Mouse (Mus musculus) embryonic facial prominence, embryonic 14.5 days (tissue): Measurements from ENCODE around the gene Snx3. TPM values are rescaled to one million over a fixed set of nuclear protein-coding genes. Genes with fewer than 3 reads are reported as not detected.

Experiments
- ATAC-seq: fragments of 200-750 bp; cut with Nextera tagmentation; 2 replicates; pipeline ENCODE4 v1.8.0; 2017; ENCODE audit warnings: low read depth, moderate number of reproducible peaks, moderate TSS enrichment
- DNase-seq: peaks from one replicate; pipeline ENCODE4 v3.0.0-alpha.2; 2015; ENCODE audit warnings: low spot score
- H3K27ac ChIP-seq: fragments of 300-500 bp; sonication (generic); replicated peaks from 2 replicates; pipeline ENCODE4 v1.5.1; 2014; ENCODE audit warnings: low read depth, mild to moderate bottlenecking, low read length, moderate library complexity
- H3K27me3 ChIP-seq: fragments of 300-500 bp; sonication (generic); replicated peaks from 2 replicates; pipeline ENCODE4 v1.6.1; 2014; ENCODE audit warnings: low read length; ENCODE audit not compliant: control insufficient read depth, insufficient read depth
- H3K36me3 ChIP-seq: fragments of 300-500 bp; sonication (generic); 2 replicates; pipeline ENCODE4 v1.6.1; 2014; ENCODE audit warnings: low read length, mixed read lengths; ENCODE audit not compliant: control insufficient read depth, insufficient read depth
- H3K4me1 ChIP-seq: fragments of 300-500 bp; sonication (generic); 2 replicates; pipeline ENCODE4 v1.6.1; 2014; ENCODE audit warnings: antibody characterized with exemption, low read length; ENCODE audit not compliant: control insufficient read depth, insufficient read depth
- H3K4me2 ChIP-seq: fragments of 300-500 bp; sonication (generic); 2 replicates; pipeline ENCODE4 v1.6.1; 2014; ENCODE audit warnings: low read depth, mild to moderate bottlenecking, low read length, moderate library complexity, mixed read lengths
- H3K4me3 ChIP-seq: fragments of 300-500 bp; sonication (generic); 2 replicates; pipeline ENCODE4 v1.5.1; 2014; ENCODE audit warnings: low read depth, mild to moderate bottlenecking, low read length
- H3K9ac ChIP-seq: fragments of 300-500 bp; sonication (generic); 2 replicates; pipeline ENCODE4 v1.6.1; 2014; ENCODE audit warnings: low read depth, mild to moderate bottlenecking, low read length, moderate library complexity, mixed read lengths
- H3K9me3 ChIP-seq: fragments of 300-500 bp; sonication (generic); 2 replicates; pipeline ENCODE4 v1.6.1; 2016; ENCODE audit warnings: low read length; ENCODE audit not compliant: control insufficient read depth
- WGBS: fragments of 180-500 bp; shearing (Covaris S2); extraction: QIAGEN DNeasy Blood & Tissue Kit; methylation state at CpG from one replicate; pipeline ENCODE4 v1.1.7; 2014; 5-methylcytosine and 5-hydroxymethylcytosine counted together
- polyA plus RNA-seq: library from polyadenylated mRNA; unstranded; fragments of >200 nt; fragmentation: Nextera tagmentation; extraction: Ambion mirVana; gene quantifications from 2 replicates; pipeline ENCODE4 v1.2.1, GENCODE M21; 2014

Gene Snx3
- polyA plus RNA-seq, 1 experiment from 2014 or later: 326 TPM

- Histone ChIP-seq H3K4me2 (peak overlapping the region; percentile 31), H3K4me3 (peak overlapping the region; percentile 23), H3K36me3 (no peaks in the 10 kb centered on the region), H3K27me3 (peaks cover 99% of the 10 kb centered on the region), H3K9me3 (no peaks in the 10 kb centered on the region), H3K4me1 (peaks cover 5% of the 10 kb centered on the region; the same call in 1 of the 2 replicates), H3K9ac (peak overlapping the region; percentile 8; the same call in 1 of the 2 replicates), H3K27ac (no peak overlapping the region)
- ATAC-seq (peak; percentile 23; the same call in 1 of the 2 replicates), DNase-seq (no peak)
- WGBS: 1% methylated on average over 26 of the region's 41 CpGs
Observed at GRCm38 (mm10) chr10:42579475-42580130, 77.8 kb downstream of the Snx3 start.

GRCm38 (mm10) chr10:42580131-42580950 is 78.5 kb downstream of the Snx3 start:
- Histone ChIP-seq H3K9ac (0 out of 2 replicates have a peak overlapping the region, but pooled peaks have one; percentile 8), H3K36me3 (no peaks in the 10 kb centered on the region), H3K4me1 (peaks cover 5% of the 10 kb centered on the region; the same call in 1 of the 2 replicates), H3K4me2 (peak overlapping the region; percentile 31), H3K27me3 (peaks cover 99% of the 10 kb centered on the region), H3K9me3 (no peaks in the 10 kb centered on the region), H3K27ac (no peak overlapping the region), H3K4me3 (peak overlapping the region; percentile 23)
- 2% methylated on average over 28 of the region's 29 CpGs for WGBS
- DNase-seq: peak; percentile 74
- ATAC-seq: peak; percentile 21; the same call in 1 of the 2 replicates

GRCm38 (mm10) chr10:42580951-42581277 is 79.1 kb downstream of the Snx3 start:
- Histone ChIP-seq H3K36me3 (no peaks in the 10 kb centered on the region), H3K9ac (no peak overlapping the region), H3K27ac (no peak overlapping the region), H3K27me3 (peaks cover 99% of the 10 kb centered on the region), H3K4me1 (peaks cover 5% of the 10 kb centered on the region; the same call in 1 of the 2 replicates), H3K9me3 (no peaks in the 10 kb centered on the region), H3K4me2 (no peak overlapping the region), H3K4me3 (no peak overlapping the region)
- ATAC-seq: no peak
- 4% methylated on average over 7 of the region's 7 CpGs for WGBS
- no peak for DNase-seq

GRCm38 (mm10) chr10:42581694-42582565 is 80.1 kb downstream of the Snx3 start:
- no peak for ATAC-seq
- Histone ChIP-seq H3K4me3 (peak overlapping the region; percentile 29), H3K27me3 (peaks cover 100% of the 10 kb centered on the region), H3K4me2 (peak overlapping the region; percentile 43), H3K27ac (no peak overlapping the region), H3K36me3 (no peaks in the 10 kb centered on the region), H3K9ac (no peak overlapping the region; the same call in 1 of the 2 replicates), H3K4me1 (peaks cover 5% of the 10 kb centered on the region; the same call in 1 of the 2 replicates), H3K9me3 (no peaks in the 10 kb centered on the region)
- no peak for DNase-seq
- 1% methylated on average over 32 of the region's 45 CpGs for WGBS

- DNase-seq: no peak
- peak overlapping the region; percentile 43 for H3K4me2 ChIP-seq
- H3K4me3 ChIP-seq: peak overlapping the region; percentile 29
- no peak for ATAC-seq
- WGBS: 1% methylated on average over 31 of the region's 44 CpGs
- H3K9me3 ChIP-seq: no peaks in the 10 kb centered on the region
- H3K36me3 ChIP-seq: no peaks in the 10 kb centered on the region
- no peak overlapping the region for H3K9ac ChIP-seq
- peaks cover 99% of the 10 kb centered on the region for H3K27me3 ChIP-seq
- no peak overlapping the region for H3K27ac ChIP-seq
- peaks cover 5% of the 10 kb centered on the region; the same call in 1 of the 2 replicates for H3K4me1 ChIP-seq
Observed at GRCm38 (mm10) chr10:42582566-42583110, 80.8 kb downstream of the Snx3 start.

GRCm38 (mm10) chr10:42583157-42583872 is 81.5 kb downstream of the Snx3 start, which contains the start of the genes Nr2e1 and Ostm1:
Gene Nr2e1, minus strand, starts transcription at chr10:42583632.
Gene Ostm1, plus strand, starts transcription at chr10:42583822.
- peak; percentile 82 for DNase-seq
- WGBS: 2% methylated on average over 38 of the region's 43 CpGs
- H3K27me3 ChIP-seq: peaks cover 98% of the 10 kb centered on the region

GRCm38 (mm10) chr10:42583902-42584435 is 82.1 kb downstream of the Snx3 start:
- peak overlapping the region; percentile 43 for H3K4me2 ChIP-seq
- ATAC-seq: no peak; the same call in 1 of the 2 replicates
- H3K36me3 ChIP-seq: no peaks in the 10 kb centered on the region
- peak overlapping the region; percentile 40; the same call in 1 of the 2 replicates for H3K9ac ChIP-seq
- DNase-seq: no peak
- H3K4me1 ChIP-seq: peaks cover 5% of the 10 kb centered on the region; the same call in 1 of the 2 replicates
- 2% methylated on average over 29 of the region's 32 CpGs for WGBS
- H3K27ac ChIP-seq: no peak overlapping the region
- peaks cover 98% of the 10 kb centered on the region for H3K27me3 ChIP-seq
- no peaks in the 10 kb centered on the region for H3K9me3 ChIP-seq
- H3K4me3 ChIP-seq: peak overlapping the region; percentile 29

More at GRCm38 (mm10) chr10:42583157-42583872, 81.5 kb downstream of the Snx3 start, which contains the start of the genes Nr2e1 and Ostm1:
- H3K4me2 ChIP-seq: peak within 1 kb of the TSS; percentile 43
- no peaks in the 10 kb centered on the region for H3K9me3 ChIP-seq
- peak within 1 kb of the TSS; percentile 40; the same call in 1 of the 2 replicates for H3K9ac ChIP-seq
- H3K36me3 ChIP-seq: no peaks in the 10 kb centered on the region
- no peak within 1 kb of the TSS for H3K27ac ChIP-seq
- H3K4me3 ChIP-seq: peak within 1 kb of the TSS; percentile 29
- H3K4me1 ChIP-seq: peaks cover 5% of the 10 kb centered on the region; the same call in 1 of the 2 replicates
- ATAC-seq: peak; percentile 69
